Mouse (Mus musculus): ENCODE measurements around the gene Cyp2d10.

- TF ChIP-seq MAFK (IDR thresholded peaks at IDR 0.05; ENCODE audit: insufficient read depth, low read depth, low read length) (no peak), CHD2 (IDR thresholded peaks at IDR 0.05; ENCODE audit: low read depth, low read length) (no peak), ZNF384 (IDR thresholded peaks at IDR 0.05; ENCODE audit: low read depth, low read length) (no peak), HCFC1 (IDR thresholded peaks at IDR 0.05; ENCODE audit: borderline replicate concordance, insufficient read depth, low read length) (no peak), ZC3H11A (IDR thresholded peaks at IDR 0.05; ENCODE audit: borderline replicate concordance, low read depth, low read length) (no peak)
Observed at GRCm38 (mm10) chr15:82382441-82382840, 24.6 kb downstream of the Cyp2d10 start.

Data from ES-E14 (cell line).